Mouse (Mus musculus): Measurements from ENCODE around the gene Dapk1.

The Dapk1 gene

DNA sequence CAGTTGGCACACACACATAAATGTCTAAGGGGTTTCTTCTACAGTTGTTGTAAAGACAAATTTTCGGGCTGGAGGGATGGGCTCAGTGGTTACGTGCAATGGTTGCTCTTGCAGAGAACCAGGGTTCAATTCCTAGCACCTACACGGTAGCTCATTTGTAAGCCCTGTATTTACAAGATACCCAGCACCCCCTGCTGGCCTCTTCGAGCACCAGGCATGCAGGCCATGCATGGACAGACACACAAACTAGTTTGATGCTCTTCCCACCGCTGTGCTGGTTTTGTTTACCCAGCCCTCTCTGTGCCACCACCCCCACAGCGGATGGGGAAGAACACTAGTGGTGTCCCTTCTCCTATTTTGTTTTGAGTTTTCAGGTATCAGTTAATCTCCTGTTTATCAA is 138.5 kb downstream of the Dapk1 start:
- DNase-seq (ENCODE audit: low spot score), result no peak

DNA sequence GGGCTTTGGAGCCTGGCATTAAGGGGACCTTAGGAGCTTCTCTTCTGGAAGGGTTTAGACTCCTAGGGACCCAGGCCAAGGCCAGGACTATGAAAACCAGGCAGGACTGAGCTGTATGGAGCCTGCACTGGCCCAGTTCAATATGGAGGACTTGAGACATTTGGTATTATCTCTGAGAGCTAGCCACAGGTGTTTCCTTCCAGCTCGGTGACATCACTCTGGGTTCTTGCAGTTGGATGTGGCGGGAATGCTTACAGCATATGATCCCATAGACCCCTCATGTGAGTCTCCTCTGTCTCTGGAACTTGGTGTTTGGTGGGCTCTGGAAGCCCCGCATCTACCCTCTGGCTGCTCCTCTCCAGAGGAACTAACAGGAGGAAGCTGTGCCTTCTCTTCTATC is 140.9 kb downstream of the Dapk1 start:
- no peak for DNase-seq (ENCODE audit: low spot score)

DNA sequence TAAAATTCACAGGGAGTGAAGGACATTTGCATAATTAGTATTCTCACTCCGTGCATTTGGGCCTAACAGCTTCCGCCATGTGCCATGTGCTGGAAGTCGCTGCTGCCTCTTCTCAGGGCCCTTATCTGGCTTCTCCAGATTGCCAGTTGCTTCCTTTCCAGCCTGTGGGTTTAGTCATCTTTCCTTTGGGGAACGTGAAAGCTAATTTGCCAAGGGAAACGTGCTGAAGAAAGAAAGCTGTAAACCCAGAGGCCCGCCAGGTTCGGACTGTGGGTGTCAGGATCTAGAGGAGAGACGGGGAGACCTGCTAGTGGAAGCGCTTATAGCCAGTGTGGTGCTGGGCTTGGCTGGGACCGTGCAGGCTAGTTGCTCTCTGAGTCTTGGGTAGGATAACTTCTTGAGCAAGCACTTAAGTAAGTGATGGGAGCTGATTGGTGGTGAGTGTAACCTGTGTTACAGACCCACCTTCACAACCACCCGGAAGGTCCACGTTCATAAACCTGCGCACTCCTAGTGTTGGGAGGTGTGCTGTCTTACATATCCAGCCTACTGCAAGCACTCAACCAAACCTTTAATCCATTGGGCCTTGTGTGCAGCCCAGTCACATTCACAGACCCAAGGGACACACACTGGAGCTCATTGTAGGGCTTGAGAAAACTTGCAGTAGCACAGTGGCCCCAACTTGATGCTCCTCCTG is 141.8 kb downstream of the Dapk1 start:
- no peak for DNase-seq (ENCODE audit: low spot score)

- peak; percentile 55 for DNase-seq (ENCODE audit: low spot score)
These were observed 142.3 kb downstream of the Dapk1 start for GRCm38 (mm10) chr13:60744078-60744460.

DNA sequence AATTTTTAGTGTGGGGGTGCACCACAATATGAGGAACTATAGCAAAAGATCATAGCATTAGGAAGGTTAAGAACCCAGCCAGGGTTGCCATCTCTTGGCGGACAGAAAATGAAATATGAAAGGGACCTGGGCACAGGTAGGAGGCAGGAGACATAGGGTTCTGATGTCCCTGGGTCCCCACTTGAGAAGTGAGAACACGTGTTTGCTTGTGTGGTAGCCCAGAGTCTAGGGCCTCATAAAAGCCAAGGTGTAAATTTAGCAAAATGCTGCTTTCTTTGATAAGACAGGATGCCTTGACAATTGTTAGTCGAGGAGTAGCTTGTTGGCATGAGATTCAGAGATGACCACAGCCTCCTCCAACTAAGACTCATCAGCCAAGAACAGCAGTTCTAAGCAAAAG is 143.0 kb downstream of the Dapk1 start:
- no peak for DNase-seq (ENCODE audit: low spot score)

GRCm38 (mm10) chr13:60745358-60745757 is 143.6 kb downstream of the Dapk1 start:
- DNase-seq (ENCODE audit: low spot score), result no peak

GRCm38 (mm10) chr13:60746271-60746670 is 144.5 kb downstream of the Dapk1 start:
- DNase-seq (ENCODE audit: low spot score), result no peak

DNA sequence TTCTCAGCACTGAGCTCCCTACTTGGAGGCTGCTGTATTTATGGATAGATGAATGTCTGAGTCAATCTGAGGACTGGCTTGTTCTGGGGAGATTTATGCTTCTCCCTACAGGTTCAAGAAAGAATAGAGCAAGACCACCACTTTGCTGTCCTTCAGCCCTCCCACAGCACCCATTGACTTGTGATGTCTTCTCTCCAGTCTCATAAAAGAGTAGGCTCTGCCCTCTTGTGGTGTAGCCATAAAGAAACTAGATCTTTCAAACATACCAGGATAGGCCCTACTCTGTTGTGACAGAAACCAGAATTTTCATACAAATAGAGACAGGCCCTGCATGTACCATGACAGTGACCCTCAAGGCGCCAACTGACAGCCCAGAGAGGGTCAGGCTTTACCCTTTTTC is 145.5 kb downstream of the Dapk1 start:
- DNase-seq (ENCODE audit: low spot score), result no peak

GRCm38 (mm10) chr13:60748556-60748955 is 146.8 kb downstream of the Dapk1 start:
- no peak for DNase-seq (ENCODE audit: low spot score)

- no peak for DNase-seq (ENCODE audit: low spot score)
These were observed 149.2 kb downstream of the Dapk1 start for GRCm38 (mm10) chr13:60750930-60751329.

- DNase-seq (ENCODE audit: low spot score), result no peak
These were observed 151.5 kb downstream of the Dapk1 start for GRCm38 (mm10) chr13:60753216-60753615.

- no peak for DNase-seq (ENCODE audit: low spot score)
These were observed 153.5 kb downstream of the Dapk1 start for GRCm38 (mm10) chr13:60755251-60755650.

GRCm38 (mm10) chr13:60757292-60757691 is 155.5 kb downstream of the Dapk1 start:
- DNase-seq (ENCODE audit: low spot score), result no peak

DNA sequence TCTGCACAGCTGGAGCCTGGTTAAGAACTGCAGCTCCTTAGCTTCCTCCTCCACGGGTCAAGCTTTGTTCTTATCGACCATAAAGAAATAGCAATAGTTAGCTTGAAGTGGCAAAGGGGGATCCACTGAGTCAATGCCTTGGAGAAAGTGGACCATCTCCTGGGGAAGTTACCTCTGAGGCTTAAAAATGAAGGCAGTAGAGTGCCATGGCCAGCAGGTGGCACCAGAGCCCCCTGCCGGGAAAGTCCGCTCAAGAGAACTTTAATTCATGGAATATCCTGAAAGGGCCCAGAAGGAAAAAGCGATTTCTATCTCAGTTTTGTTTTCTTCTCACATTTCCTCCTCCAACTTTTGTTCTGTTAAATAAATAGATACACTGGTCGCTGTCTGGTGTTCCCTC is 157.4 kb downstream of the Dapk1 start:
- no peak for DNase-seq (ENCODE audit: low spot score)

DNA sequence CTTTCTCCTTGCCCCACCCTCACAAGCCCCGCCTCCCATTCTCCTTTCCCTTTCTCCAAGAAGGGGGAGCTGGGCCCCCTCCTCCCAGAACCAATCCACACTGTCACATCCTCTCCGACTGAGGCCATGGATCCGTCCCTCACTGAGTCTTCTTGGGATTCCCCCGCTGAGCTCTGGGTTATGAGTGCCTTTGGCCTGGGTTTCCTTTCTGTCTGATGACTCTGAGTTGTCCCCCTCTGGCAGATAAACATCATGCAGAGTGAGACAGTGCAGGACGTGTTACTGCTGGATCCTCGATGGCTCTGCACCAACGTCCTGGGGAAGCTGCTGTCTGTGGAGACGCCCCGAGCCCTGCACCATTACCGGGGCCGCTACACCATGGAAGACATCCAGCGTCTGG is 158.6 kb downstream of the Dapk1 start:
- no peak for DNase-seq (ENCODE audit: low spot score)

DNA sequence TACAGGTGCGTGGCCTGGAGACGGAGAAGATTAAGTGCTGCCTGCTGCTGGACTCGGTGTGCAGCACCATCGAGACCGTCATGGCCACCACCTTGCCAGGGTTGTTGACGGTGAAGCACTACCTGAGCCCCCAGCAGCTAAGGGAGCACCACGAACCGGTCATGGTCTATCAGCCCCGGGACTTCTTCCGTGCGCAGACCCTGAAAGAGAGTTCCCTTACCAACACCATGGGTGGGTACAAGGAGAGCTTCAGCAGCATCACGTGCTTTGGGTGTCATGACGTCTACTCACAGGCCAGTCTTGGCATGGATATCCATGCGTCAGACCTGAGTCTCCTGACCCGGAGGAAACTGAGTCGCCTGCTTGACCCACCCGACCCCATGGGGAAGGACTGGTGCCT is 159.4 kb downstream of the Dapk1 start:
- DNase-seq (ENCODE audit: low spot score), result no peak

DNA sequence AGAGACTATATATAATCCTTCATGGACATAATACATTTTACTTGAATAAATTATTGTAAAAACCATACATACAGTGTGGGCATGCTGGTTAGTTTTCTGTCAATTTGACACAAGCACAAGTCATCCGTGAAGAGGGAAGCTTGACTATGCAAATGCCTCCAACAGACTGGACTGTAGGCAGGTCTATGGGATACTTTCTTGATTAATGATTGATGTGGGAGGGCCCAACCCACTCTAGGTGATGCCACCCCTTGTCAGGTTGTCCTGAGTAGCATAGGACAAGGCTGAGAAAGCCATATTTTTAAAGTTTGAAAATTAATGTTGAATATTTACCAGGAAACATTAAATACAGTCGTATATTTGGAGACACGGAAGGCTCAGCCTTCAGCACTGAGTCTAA is 178.8 kb downstream of the Dapk1 start:
- no peak for DNase-seq (ENCODE audit: low spot score)

GRCm38 (mm10) chr13:60783301-60783700 is 181.6 kb downstream of the Dapk1 start:
- DNase-seq (ENCODE audit: low spot score), result no peak

- DNase-seq (ENCODE audit: low spot score), result no peak
These were observed 184.5 kb downstream of the Dapk1 start, which contains the start of gene BC051665 for GRCm38 (mm10) chr13:60786264-60786663. Gene BC051665 (minus strand): TSS chr13:60786364.

GRCm38 (mm10) chr13:60789466-60789865 is 187.7 kb downstream of the Dapk1 start:
- DNase-seq (ENCODE audit: low spot score), result no peak

DNA sequence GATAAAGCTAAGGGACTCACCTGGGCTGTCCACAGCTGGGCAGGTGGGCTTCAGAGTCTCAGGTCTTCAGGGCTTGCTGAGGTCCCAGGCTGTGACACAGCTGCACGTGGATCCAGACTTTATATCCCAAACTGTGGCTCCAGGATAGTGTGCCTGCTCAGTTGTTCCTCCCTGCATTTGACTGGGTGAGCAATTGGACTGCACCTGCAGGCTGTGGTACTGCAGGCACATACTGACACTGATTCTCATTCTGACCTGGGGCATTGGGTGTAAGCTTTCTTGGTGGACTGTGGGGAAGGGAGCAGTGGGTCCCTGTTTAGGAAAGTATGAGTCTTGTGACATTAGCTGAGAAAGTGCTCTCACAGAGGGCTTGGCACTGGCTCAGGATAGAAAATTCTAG is 201.0 kb downstream of the Dapk1 start, which contains the start of gene Ctsll3:
Gene Ctsll3, minus strand, starts transcription at position 101 of the 400 bp plus-strand sequence.
- DNase-seq (ENCODE audit: low spot score), result no peak

DNA sequence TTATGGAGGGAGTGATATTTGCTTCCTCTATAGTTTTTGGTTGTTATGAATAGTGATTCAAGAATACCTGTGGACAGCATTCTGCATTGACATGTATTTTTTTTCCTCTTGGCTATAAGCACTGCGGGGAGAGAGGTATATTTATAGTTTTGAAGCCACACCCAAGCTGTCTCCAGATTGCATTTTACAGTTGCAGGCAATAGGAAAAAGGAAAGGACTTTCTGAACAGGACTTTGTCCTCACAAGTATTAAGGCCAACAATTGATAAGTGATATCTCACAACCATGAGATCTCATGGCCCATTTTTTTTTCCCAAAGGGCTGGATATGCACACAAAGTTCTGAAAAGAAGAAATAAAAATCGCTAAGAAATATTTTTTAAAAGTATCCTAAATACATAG is 207.9 kb downstream of the Dapk1 start:
- no peak for DNase-seq (ENCODE audit: low spot score)

DNA sequence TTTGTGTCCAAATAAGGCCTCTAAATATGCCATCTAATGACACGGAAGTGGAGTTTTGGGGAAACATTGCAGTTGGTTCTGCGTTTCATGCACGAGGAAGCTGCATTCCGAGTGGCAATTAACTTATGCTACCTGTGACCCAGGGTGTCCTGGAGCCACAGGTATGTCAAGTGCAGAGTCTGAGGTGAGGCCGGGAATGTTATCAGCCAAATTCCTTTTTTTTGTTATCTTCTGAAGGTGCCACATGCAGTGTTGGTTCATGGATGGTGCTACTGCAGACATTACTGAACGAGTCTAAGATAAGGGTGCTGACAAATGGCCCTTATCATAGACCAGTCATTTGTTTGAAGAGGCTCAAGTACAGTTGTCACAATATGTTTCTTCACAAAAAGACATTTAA is 211.0 kb downstream of the Dapk1 start:
- DNase-seq (ENCODE audit: low spot score), result no peak

Data from spleen, adult 12 weeks (tissue).